Mouse (Mus musculus): ENCODE results near the gene Exoc6.

The Exoc6 gene

DNA sequence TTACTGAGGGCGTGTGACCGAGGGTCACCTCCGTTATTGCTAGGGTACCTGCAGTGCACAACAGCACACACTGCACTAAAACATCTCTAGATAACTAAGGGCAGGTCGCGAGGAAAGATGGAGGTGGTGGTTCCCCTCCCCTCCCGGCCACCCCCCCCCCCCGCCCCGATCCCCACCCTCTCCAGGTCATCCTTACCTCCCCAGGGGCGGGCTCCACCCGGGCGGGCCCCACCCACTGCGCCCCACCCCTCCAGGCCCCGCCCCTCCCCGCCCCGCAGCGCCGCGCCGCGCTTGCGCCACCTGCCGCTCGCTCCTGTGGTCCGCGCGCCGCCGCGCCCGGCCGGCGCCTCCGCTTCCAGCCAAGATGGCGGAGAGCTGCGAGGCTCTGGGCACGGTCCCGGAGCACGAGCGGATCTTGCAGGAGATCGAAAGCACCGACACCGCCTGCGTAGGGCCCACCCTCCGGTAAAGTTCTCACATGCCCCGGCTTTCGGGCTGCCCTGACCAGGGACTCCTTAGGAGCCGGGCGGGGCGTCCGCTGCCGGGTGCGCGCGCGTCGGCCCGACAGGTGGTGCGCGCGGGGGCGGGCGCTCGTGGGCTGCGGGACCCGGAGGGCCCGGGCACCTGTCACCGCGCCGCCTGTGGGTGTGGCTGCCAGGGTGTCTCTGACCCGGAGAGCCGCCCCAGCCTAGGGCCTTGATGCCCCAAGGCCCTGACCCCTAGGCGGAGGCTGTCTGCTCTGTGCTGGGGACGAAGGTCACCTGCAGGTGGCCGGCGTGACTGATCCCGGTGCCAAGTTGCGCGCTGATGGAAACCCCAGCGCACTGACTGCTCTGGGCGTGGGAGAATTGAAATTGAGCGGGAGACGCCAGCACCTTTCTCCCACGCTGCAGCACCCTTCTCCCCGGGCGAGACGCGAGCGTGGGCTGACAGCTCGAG is at the start of gene Exoc6:
Gene Exoc6, plus strand, starts transcription at position 318 of the 939 bp plus-strand sequence.
- in situ Hi-C loops (cut with MboI; ENCODE audit: unreplicated experiment in 2 of 2), result loop anchor here (25.0 kb wide), 2 partner anchors 662 to 1387 kb away; partner anchors contain the start of genes Fra10ac1 (in 1 of the 2) and Hells (in 1 of the 2)

DNA sequence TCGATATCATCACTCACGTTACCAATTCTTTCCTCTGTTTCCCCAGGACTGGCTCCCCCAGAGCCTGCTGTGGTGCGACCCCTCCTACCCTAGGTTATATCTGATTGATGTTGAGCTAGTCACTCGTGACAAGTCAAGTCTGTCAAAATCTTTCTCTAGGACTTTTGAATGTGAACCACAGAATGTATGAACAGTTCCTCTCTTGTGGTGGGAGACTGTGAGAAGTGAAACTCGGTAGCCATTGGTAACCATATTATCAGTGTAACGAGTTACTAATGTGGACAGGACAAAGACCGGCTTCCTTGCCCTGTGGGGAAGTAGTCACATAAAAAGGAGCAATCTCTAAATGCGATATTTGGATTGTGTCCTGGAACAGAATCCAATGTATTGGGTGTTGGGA is 47.2 kb upstream of the Exoc6 start:
- in situ Hi-C loops (cut with MboI; ENCODE audit: unreplicated experiment in 2 of 2), result loop anchor here in 1 of 2 experiments (5.0 kb wide), 1 partner anchor 76 kb away; no protein-coding TSS in a partner anchor

DNA sequence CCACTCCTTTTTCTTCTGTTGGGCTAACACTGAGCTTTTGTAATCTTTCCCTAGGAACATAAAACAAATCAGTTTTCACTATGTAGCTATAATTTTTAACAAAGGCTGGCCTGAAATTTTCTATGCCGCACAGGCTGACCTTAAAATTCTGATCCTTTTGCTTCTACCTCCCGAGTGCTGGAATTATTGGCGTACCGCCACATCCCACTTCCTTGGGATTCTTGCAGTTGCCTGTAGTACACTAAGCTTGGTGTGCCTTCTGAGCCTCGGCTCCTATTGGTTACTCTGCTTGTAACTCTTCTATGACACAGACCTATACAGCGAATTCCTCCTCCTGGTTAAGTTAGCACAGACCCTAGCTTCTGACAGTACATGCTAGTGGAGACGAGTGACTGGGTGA is 44.2 kb upstream of the Exoc6 start:
- in situ Hi-C loops (cut with MboI; ENCODE audit: unreplicated experiment in 2 of 2), result no loop called here

DNA sequence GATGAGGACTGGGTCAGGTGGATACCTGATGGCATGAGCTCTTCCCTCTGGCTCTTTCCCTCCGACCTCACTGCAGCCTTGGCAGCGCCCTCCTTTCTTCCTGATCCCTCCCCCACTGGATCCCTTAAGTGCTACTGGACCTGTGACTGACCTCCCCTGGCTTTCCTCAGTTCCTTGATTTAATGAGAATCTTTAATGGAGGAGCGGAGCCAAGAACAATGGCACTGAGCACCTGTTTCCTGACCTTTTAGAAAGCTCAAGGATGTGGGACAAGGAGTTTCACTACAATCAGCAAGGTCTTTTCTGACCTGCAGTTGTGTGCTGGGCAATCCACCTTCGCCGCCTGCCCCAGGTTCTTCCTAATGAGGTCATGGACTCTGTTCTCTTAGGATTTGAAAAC is 43.6 kb upstream of the Exoc6 start:
- in situ Hi-C loops (cut with MboI; ENCODE audit: unreplicated experiment in 2 of 2), result no loop called here

GRCm38 (mm10) chr19:37509725-37510124 is 40.5 kb upstream of the Exoc6 start:
- in situ Hi-C loops (cut with MboI; ENCODE audit: unreplicated experiment in 2 of 2), result no loop called here

- in situ Hi-C loops (cut with MboI; ENCODE audit: unreplicated experiment in 2 of 2), result no loop called here
Measured at GRCm38 (mm10) chr19:37514811-37515292, 35.4 kb upstream of the Exoc6 start.

DNA sequence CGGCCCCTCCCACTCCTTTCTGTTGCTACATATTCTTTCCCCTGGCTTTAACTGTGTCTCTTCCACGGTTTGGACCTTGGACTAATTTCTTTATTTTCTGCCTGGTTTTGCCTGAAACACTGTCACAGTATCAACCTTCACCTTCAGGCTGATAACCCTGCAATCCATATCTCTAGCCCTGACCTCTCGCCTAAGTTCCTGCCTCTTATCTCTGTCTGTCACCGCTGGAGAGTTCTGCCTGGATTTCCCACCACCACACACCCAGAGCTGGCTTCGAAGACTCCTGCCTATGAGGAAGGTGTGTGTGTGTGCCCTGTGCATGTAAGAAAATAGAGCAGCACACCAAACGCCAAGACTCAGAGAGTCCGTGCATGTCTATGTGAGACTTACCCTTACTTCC is 32.8 kb upstream of the Exoc6 start:
- in situ Hi-C loops (cut with MboI; ENCODE audit: unreplicated experiment in 2 of 2), result no loop called here

- in situ Hi-C loops (cut with MboI; ENCODE audit: unreplicated experiment in 2 of 2), result no loop called here
Measured at GRCm38 (mm10) chr19:37520740-37521433, 29.3 kb upstream of the Exoc6 start.

GRCm38 (mm10) chr19:37521434-37521781 is 28.8 kb upstream of the Exoc6 start:
- in situ Hi-C loops (cut with MboI; ENCODE audit: unreplicated experiment in 2 of 2), result no loop called here

- in situ Hi-C loops (cut with MboI; ENCODE audit: unreplicated experiment in 2 of 2), result no loop called here
Measured at GRCm38 (mm10) chr19:37523280-37524062, 26.7 kb upstream of the Exoc6 start.

DNA sequence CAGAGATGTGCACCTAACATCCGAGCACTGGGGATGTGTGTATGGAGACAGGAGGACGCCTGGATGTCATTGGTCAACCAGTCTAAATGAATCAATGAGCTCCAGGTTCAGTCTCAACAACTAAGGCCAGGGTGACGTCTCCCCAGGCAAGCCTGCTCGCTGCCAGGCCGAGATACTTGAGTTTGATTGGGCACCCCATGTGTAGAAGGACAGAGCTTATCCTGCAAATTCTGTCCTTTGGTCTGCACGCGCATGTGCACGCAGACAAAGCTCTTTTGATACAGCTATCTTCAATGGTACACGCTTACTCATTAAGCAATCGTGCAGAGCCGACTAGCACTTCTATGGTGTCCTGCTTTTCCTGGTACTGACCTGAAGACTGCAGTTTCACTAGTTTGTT is 24.3 kb upstream of the Exoc6 start:
- in situ Hi-C loops (cut with MboI; ENCODE audit: unreplicated experiment in 2 of 2), result loop anchor here in 1 of 2 experiments (25.0 kb wide), 1 partner anchor 689 kb away; the partner anchor contains the start of gene Tnks2

DNA sequence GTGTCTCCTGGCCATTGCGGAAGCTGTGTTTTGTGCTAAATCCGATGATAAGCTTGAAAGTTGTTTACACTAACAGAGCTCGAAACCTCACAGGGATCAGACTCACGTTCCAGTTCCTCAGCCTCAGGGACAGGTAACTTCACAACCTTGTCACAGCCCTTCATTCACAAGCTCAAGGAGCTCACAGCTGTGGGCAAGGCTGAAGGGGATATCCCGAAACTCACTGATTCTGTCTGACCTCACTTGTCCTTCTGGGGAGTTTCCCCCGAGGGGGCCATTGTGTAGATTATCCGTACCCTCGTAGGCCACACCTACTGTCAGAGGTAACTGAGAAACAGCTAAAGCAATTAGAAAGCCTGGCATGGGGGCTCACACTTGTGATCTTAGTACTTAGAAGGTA is 23.4 kb upstream of the Exoc6 start:
- in situ Hi-C loops (cut with MboI; ENCODE audit: unreplicated experiment in 2 of 2), result loop anchor here in 1 of 2 experiments (25.0 kb wide), 1 partner anchor 689 kb away; the partner anchor contains the start of gene Tnks2

DNA sequence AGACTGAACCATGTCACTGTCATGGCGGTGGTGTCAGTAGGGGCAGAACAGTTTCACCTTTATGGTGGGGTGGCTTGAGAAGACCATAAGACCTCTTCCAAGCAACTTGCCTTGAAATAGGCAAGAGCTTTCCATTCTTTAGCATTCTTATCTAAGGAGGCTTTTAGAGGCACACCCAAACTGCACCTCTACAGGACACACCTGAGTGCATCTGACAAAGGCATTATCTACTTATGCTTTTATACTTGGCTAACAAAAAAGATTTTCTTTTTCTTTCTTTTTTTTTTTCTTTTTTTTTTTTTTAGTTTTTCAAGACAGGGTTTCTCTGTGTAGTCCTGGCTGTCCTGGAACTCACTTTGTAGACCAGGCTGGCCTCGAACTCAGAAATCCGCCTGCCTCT is 22.5 kb upstream of the Exoc6 start:
- in situ Hi-C loops (cut with MboI; ENCODE audit: unreplicated experiment in 2 of 2), result loop anchor here in 1 of 2 experiments (25.0 kb wide), 1 partner anchor 690 kb away; the partner anchor contains the start of gene Tnks2

DNA sequence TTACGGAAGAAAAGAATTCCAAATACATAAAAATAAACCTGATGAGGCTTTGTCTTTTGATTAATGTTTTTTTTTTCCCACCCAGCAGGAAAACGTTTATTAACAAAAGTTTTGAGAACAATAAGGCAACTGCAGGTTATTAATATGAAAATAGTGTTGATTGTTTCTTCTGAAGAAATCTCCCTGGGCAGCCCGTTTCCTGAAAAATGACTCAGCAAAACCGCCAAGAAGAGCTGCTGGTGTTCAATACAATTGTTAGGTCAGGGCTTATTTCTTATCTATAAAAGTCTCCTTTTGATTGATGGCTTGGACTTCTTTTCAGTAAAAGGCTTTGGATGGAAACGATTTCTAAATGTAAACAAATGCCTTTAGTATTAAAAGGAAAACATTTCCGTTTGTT is 21.6 kb upstream of the Exoc6 start:
- in situ Hi-C loops (cut with MboI; ENCODE audit: unreplicated experiment in 2 of 2), result loop anchor here in 1 of 2 experiments (25.0 kb wide), 1 partner anchor 691 kb away; the partner anchor contains the start of gene Tnks2

- in situ Hi-C loops (cut with MboI; ENCODE audit: unreplicated experiment in 2 of 2), result loop anchor here in 1 of 2 experiments (25.0 kb wide), 1 partner anchor 692 kb away; the partner anchor contains the start of gene Tnks2
Measured at GRCm38 (mm10) chr19:37529296-37529695, 20.9 kb upstream of the Exoc6 start.

- in situ Hi-C loops (cut with MboI; ENCODE audit: unreplicated experiment in 2 of 2), result loop anchor here (10.0 to 25.0 kb wide), 2 partner anchors 485 to 693 kb away; partner anchors contain the start of gene Tnks2 (in 1 of the 2)
Measured at GRCm38 (mm10) chr19:37529975-37530515, 20.2 kb upstream of the Exoc6 start.

GRCm38 (mm10) chr19:37530601-37531000 is 19.6 kb upstream of the Exoc6 start:
- in situ Hi-C loops (cut with MboI; ENCODE audit: unreplicated experiment in 2 of 2), result loop anchor here (10.0 to 25.0 kb wide), 2 partner anchors 486 to 693 kb away; partner anchors contain the start of gene Tnks2 (in 1 of the 2)

DNA sequence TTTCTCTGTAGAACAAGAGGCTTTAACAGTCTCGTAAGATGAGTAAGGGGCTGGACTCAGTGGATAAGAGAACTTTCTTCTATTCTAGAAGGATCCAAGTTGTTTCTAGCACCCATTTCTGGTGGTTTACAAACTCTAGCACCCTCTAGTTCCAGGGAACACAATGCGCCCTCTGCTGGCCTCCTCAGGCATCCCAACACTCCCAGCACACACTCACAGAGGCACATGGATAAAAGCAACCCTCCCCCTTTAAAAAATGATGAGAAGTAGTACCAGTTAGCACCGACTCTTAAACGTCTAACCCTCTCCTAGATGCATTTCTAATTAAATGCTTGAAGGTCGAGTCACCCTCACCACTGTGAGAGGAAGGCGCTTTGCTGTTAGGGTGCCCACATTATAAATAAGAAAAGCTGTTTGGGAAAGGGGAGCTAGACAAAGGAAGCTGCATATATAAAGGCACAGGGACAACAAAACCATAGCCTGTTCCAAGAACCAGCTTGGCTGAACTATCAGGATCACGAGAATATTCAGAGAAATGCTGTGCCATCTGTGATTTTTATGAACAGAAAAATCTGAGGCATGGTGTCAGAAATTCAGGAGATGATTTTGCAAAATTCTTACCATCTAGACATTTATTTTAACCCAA is 18.9 kb upstream of the Exoc6 start:
- in situ Hi-C loops (cut with MboI; ENCODE audit: unreplicated experiment in 2 of 2), result loop anchor here (10.0 to 25.0 kb wide), 2 partner anchors 487 to 694 kb away; partner anchors contain the start of gene Tnks2 (in 1 of the 2)

DNA sequence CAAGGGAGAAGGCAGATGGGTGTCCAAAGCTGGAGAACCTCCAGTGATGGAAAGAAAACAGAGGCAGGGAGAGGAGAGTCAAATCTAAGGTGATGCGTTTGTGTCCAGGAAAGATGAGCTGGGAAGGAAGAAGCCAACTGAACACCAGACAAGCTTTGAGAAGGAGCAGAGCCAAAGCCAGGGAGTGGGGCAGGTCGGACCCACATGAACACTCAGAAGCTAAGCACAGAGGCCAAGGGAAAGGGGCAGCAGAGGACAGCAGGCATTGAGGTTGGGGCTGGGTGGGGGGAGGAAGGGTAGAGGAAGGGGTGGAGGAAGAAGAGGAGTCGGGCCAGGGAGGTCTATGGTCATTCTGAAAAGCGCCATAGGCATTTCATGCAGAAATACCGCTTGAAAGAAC is 17.0 kb upstream of the Exoc6 start:
- in situ Hi-C loops (cut with MboI; ENCODE audit: unreplicated experiment in 2 of 2), result loop anchor here (10.0 to 25.0 kb wide), 2 partner anchors 488 to 696 kb away; partner anchors contain the start of gene Tnks2 (in 1 of the 2)
